Mouse (Mus musculus): ENCODE results near the gene Ccdc148. TPM values are rescaled to one million over a fixed set of nuclear protein-coding genes. Genes with fewer than 3 reads are reported as not detected.

Gene Ccdc148
- polyA plus RNA-seq, 1 experiment = 0.06 TPM

GRCm38 (mm10) chr2:59006567-59007340, 153.7 kb downstream of the Ccdc148 start:
- Histone ChIP-seq H3ac (ENCODE audit: control insufficient read depth, insufficient read length) (no peak overlapping the region), H3K79me2 (ENCODE audit: control insufficient read depth, insufficient read depth) (no peaks in the 10 kb centered on the region), H3K27me3 (ENCODE audit: control insufficient read depth, insufficient read depth, insufficient read length) (no peaks in the 10 kb centered on the region), H3K4me3 (no peak overlapping the region), H3K4me2 (ENCODE audit: low read depth) (no peak overlapping the region), H3K36me3 (ENCODE audit: control insufficient read depth, insufficient read depth) (no peaks in the 10 kb centered on the region)
- TF ChIP-seq REST (IDR thresholded peaks at IDR 0.05; ENCODE audit: insufficient read depth, insufficient read length) (no peak), TCF3 (IDR thresholded peaks at IDR 0.05; ENCODE audit: insufficient read length, low read depth) (no peak), SRF (IDR thresholded peaks at IDR 0.05; ENCODE audit: control insufficient read depth, insufficient read length, low read depth) (no peak), USF1 (IDR thresholded peaks at IDR 0.05; ENCODE audit: low read depth) (no peak), TCF12 (IDR thresholded peaks at IDR 0.05; ENCODE audit: insufficient read depth, poor library complexity, severe bottlenecking) (no peak), POLR2A (IDR thresholded peaks at IDR 0.05; ENCODE audit: insufficient read length, low read depth) (no peak), POLR2AphosphoS2 (IDR thresholded peaks at IDR 0.05; ENCODE audit: insufficient read length, low read depth) (no peak), MYOG (IDR thresholded peaks at IDR 0.05; ENCODE audit: control insufficient read depth in 1 of 3, insufficient read depth in 1 of 3, insufficient read length in 2 of 3, low read depth in 2 of 3) (no peak), MYOD1 (IDR thresholded peaks at IDR 0.05; ENCODE audit: control insufficient read depth in 1 of 3, insufficient read length in 2 of 3, low read depth in 2 of 3) (no peak), E2F4 (IDR thresholded peaks at IDR 0.05; ENCODE audit: insufficient read depth) (no peak), MAX (IDR thresholded peaks at IDR 0.05; ENCODE audit: low read depth) (no peak), CEBPB (IDR thresholded peaks at IDR 0.05; ENCODE audit: insufficient read depth, poor library complexity, severe bottlenecking) (no peak)

- TF ChIP-seq TCF12 (IDR thresholded peaks at IDR 0.05; ENCODE audit: insufficient read depth, poor library complexity, severe bottlenecking) (no peak), POLR2AphosphoS2 (IDR thresholded peaks at IDR 0.05; ENCODE audit: insufficient read length, low read depth) (no peak), POLR2A (IDR thresholded peaks at IDR 0.05; ENCODE audit: insufficient read length, low read depth) (no peak), MYOG (IDR thresholded peaks at IDR 0.05; ENCODE audit: control insufficient read depth in 1 of 3, insufficient read depth in 1 of 3, insufficient read length in 2 of 3, low read depth in 2 of 3) (no peak), MYOD1 (IDR thresholded peaks at IDR 0.05; ENCODE audit: control insufficient read depth in 1 of 3, insufficient read length in 2 of 3, low read depth in 2 of 3) (no peak), USF1 (IDR thresholded peaks at IDR 0.05; ENCODE audit: low read depth) (no peak), MAX (IDR thresholded peaks at IDR 0.05; ENCODE audit: low read depth) (no peak), TCF3 (IDR thresholded peaks at IDR 0.05; ENCODE audit: insufficient read length, low read depth) (no peak), REST (IDR thresholded peaks at IDR 0.05; ENCODE audit: insufficient read depth, insufficient read length) (no peak), CEBPB (IDR thresholded peaks at IDR 0.05; ENCODE audit: insufficient read depth, poor library complexity, severe bottlenecking) (no peak)
- Histone ChIP-seq H3ac (ENCODE audit: control insufficient read depth, insufficient read length) (no peak overlapping the region), H3K79me2 (ENCODE audit: control insufficient read depth, insufficient read depth) (no peaks in the 10 kb centered on the region), H3K4me2 (ENCODE audit: low read depth) (no peak overlapping the region), H3K36me3 (ENCODE audit: control insufficient read depth, insufficient read depth) (no peaks in the 10 kb centered on the region), H3K4me3 (no peak overlapping the region), H3K27me3 (ENCODE audit: control insufficient read depth, insufficient read depth, insufficient read length) (no peaks in the 10 kb centered on the region)
These were observed 163.3 kb downstream of the Ccdc148 start for GRCm38 (mm10) chr2:58997151-58997550.

- TF ChIP-seq TCF12 (IDR thresholded peaks at IDR 0.05; ENCODE audit: insufficient read depth, poor library complexity, severe bottlenecking) = no peak
- no peak for TF ChIP-seq E2F4 (IDR thresholded peaks at IDR 0.05; ENCODE audit: insufficient read depth)
- no peak for TF ChIP-seq MAX (IDR thresholded peaks at IDR 0.05; ENCODE audit: low read depth)
- TF ChIP-seq USF1 (IDR thresholded peaks at IDR 0.05; ENCODE audit: low read depth) = no peak
- TF ChIP-seq SRF (IDR thresholded peaks at IDR 0.05; ENCODE audit: control insufficient read depth, insufficient read length, low read depth) = no peak
- no peak for TF ChIP-seq CEBPB (IDR thresholded peaks at IDR 0.05; ENCODE audit: insufficient read depth, poor library complexity, severe bottlenecking)
- TF ChIP-seq POLR2A (IDR thresholded peaks at IDR 0.05; ENCODE audit: insufficient read length, low read depth) = no peak
- TF ChIP-seq TCF3 (IDR thresholded peaks at IDR 0.05; ENCODE audit: insufficient read length, low read depth) = no peak
- TF ChIP-seq POLR2AphosphoS2 (IDR thresholded peaks at IDR 0.05; ENCODE audit: insufficient read length, low read depth) = no peak
- Histone ChIP-seq H3K4me3 (no peak overlapping the region), H3K36me3 (ENCODE audit: control insufficient read depth, insufficient read depth) (no peaks in the 10 kb centered on the region), H3K79me2 (ENCODE audit: control insufficient read depth, insufficient read depth) (no peaks in the 10 kb centered on the region), H3K27me3 (ENCODE audit: control insufficient read depth, insufficient read depth, insufficient read length) (no peaks in the 10 kb centered on the region), H3K4me2 (ENCODE audit: low read depth) (no peak overlapping the region), H3ac (ENCODE audit: control insufficient read depth, insufficient read length) (no peak overlapping the region)
These were observed 167.9 kb downstream of the Ccdc148 start for GRCm38 (mm10) chr2:58992431-58993191.

- Histone ChIP-seq H3K79me2 (ENCODE audit: control insufficient read depth, insufficient read depth) (no peaks in the 10 kb centered on the region), H3ac (ENCODE audit: control insufficient read depth, insufficient read length) (no peak overlapping the region), H3K4me2 (ENCODE audit: low read depth) (no peak overlapping the region), H3K27me3 (ENCODE audit: control insufficient read depth, insufficient read depth, insufficient read length) (peaks cover 4% of the 10 kb centered on the region), H3K36me3 (ENCODE audit: control insufficient read depth, insufficient read depth) (no peaks in the 10 kb centered on the region), H3K4me3 (no peak overlapping the region)
- TF ChIP-seq REST (IDR thresholded peaks at IDR 0.05; ENCODE audit: insufficient read depth, insufficient read length) (no peak), POLR2AphosphoS2 (IDR thresholded peaks at IDR 0.05; ENCODE audit: insufficient read length, low read depth) (no peak), MYOD1 (IDR thresholded peaks at IDR 0.05; ENCODE audit: control insufficient read depth in 1 of 3, insufficient read length in 2 of 3, low read depth in 2 of 3) (no peak), E2F4 (IDR thresholded peaks at IDR 0.05; ENCODE audit: insufficient read depth) (no peak)
These were observed 182.4 kb downstream of the Ccdc148 start for GRCm38 (mm10) chr2:58978095-58978494.

Data from myocyte (in vitro differentiated cells).